Mouse (Mus musculus) brown adipose tissue, adult 24 weeks (tissue): ENCODE measurements around the gene Rbms1. TPM values are rescaled to one million over a fixed set of nuclear protein-coding genes. Genes with fewer than 3 reads are reported as not detected.

Experiments
- H3K27ac ChIP-seq: fragments of 200-500 bp; replicated peaks from 2 replicates; pipeline ENCODE4 v1.5.1; 2012; ENCODE audit warnings: low read depth, mild to moderate bottlenecking, low read length
- H3K4me1 ChIP-seq: fragments of 200-500 bp; 2 replicates; pipeline ENCODE4 v1.6.1; 2012; ENCODE audit warnings: low read length, mixed read lengths; ENCODE audit not compliant: control insufficient read depth, insufficient read depth, insufficient read length
- H3K4me3 ChIP-seq: fragments of 200-500 bp; 2 replicates; pipeline ENCODE4 v1.5.1; 2012; ENCODE audit warnings: low read depth, mild to moderate bottlenecking, low read length, moderate library complexity; ENCODE audit not compliant: insufficient read depth
- polyA plus RNA-seq: library from polyadenylated mRNA; stranded (reverse); fragments of >200 nt; gene quantifications from 2 replicates; pipeline ENCODE4 v1.2.4, GENCODE M21; 2012; ENCODE audit not compliant: missing spikeins, insufficient read depth, insufficient read length

The Rbms1 gene
- polyA plus RNA-seq, 1 experiment: 50.4 TPM

DNA sequence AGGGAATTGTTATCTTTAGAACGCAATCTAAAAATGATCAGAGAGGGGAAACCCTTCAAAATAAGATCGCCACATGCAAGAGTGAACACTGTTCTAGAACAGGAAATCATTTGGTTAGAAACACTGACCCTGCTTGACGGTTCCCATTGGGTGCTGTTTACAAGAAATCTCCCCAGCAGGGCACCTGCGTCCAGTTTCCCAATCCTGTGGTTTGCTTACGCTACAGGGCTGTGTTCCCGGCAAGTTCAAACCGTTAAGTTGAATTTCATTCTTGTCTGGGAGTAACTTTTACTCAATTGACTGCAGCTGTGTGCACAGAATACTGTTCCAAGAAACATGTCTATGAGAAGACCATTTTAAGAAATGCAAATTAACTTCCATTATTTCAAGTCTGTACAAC is 59.5 kb downstream of the Rbms1 start:
- H3K4me3 ChIP-seq: no peak overlapping the region
- peaks cover 24% of the 10 kb centered on the region for H3K4me1 ChIP-seq
- no peak overlapping the region for H3K27ac ChIP-seq

- Histone ChIP-seq H3K4me1 (peaks cover 24% of the 10 kb centered on the region), H3K4me3 (no peak overlapping the region), H3K27ac (peak overlapping the region; percentile 77)
Measured at GRCm38 (mm10) chr2:60902446-60903137, 60.4 kb downstream of the Rbms1 start.

GRCm38 (mm10) chr2:60901511-60901951 is 61.5 kb downstream of the Rbms1 start:
- peak overlapping the region; percentile 39; the same call in 1 of the 2 replicates for H3K4me3 ChIP-seq
- H3K4me1 ChIP-seq: peaks cover 24% of the 10 kb centered on the region
- H3K27ac ChIP-seq: peak overlapping the region; percentile 75

- Histone ChIP-seq H3K4me1 (peaks cover 24% of the 10 kb centered on the region), H3K27ac (peak overlapping the region; percentile 41; the same call in 1 of the 2 replicates), H3K4me3 (no peak overlapping the region)
Measured at GRCm38 (mm10) chr2:60901013-60901412, 62.0 kb downstream of the Rbms1 start.

DNA sequence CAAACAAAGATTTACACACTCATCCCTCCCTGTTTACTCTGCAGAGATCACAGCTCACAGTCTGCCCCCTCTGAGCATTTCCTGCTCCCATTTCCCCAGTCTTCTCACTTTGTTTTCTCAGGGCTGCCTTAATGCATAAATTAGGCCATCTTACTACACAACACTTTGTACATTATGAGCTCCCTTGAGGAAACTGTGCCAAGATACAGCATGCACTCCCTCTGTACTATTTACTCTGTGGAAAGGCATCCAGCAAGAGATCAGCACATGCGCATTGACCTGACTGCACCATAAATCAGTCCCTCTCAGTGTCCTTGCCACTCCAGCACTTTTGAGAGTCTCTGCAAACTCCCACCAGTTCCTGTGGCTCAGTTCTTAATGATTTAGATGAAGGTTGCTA is 70.0 kb downstream of the Rbms1 start:
- no peak overlapping the region for H3K4me3 ChIP-seq
- H3K27ac ChIP-seq: no peak overlapping the region
- H3K4me1 ChIP-seq: peaks cover 3% of the 10 kb centered on the region; the same call in 1 of the 2 replicates

DNA sequence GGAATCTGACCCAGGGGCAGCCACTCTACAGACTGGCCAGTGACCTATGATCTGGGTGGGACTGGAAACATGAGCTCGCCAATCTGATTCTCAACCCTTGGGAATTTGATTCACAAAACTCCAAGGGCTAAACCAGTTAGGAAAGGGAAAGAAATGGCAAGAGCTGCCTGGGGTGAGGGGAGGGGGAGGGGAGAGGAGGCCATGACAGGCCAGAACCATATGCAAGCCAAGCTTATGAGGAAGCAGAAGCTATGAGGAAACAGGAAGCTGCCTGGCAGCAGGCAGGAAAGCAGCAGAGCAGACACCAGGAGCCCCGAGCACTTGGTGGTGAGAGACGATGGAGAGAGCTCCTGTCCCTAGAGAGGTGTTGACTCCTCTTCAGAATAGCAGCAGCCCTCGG is 79.1 kb downstream of the Rbms1 start:
- no peak overlapping the region for H3K4me3 ChIP-seq
- H3K4me1 ChIP-seq: peaks cover 15% of the 10 kb centered on the region
- H3K27ac ChIP-seq: peak overlapping the region; percentile 25

- H3K4me1 ChIP-seq: peaks cover 24% of the 10 kb centered on the region
- H3K27ac ChIP-seq: no peak overlapping the region
- no peak overlapping the region for H3K4me3 ChIP-seq
Measured at GRCm38 (mm10) chr2:60883043-60883365, 80.0 kb downstream of the Rbms1 start.

DNA sequence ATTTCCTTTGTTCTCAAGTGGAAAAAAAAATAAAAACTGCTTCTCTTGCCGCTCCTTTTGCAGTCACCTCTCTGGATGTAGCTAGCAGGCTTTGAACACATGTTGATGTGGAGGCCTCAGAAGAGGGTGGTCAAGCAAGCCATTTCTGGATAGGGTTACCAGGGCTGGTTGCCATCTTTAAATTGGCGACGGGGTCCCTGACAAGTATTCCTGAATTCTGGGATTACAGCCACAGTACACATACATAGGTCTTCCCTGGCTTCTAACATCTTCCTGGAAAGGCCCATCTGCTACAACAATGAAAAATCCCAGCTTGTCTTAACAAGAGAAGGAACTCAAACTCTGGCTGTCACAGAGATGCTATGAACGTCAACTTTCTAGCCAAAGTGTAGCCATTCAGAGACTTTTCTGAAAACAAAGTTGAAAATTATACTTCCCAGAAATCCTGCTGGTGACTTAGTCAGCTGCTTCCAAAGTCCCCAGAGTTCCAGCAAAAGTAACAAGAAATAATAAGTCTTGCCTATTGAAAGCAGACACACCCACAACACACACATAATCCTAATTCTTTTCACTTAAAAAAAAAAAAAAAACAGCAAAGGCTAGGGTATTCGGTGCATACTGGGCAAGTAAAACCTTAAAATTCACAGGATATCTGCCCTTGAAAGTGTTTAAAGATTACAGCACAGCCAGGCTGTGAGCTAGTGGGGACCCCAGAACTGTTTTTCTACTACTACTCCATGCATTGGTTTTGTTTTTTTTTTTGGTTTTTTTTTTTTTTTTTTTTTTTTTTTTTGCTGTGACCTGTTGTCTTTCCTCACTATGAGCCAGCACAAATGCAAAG is 80.6 kb downstream of the Rbms1 start:
- Histone ChIP-seq H3K27ac (peak overlapping the region; percentile 20), H3K4me1 (peaks cover 27% of the 10 kb centered on the region)

DNA sequence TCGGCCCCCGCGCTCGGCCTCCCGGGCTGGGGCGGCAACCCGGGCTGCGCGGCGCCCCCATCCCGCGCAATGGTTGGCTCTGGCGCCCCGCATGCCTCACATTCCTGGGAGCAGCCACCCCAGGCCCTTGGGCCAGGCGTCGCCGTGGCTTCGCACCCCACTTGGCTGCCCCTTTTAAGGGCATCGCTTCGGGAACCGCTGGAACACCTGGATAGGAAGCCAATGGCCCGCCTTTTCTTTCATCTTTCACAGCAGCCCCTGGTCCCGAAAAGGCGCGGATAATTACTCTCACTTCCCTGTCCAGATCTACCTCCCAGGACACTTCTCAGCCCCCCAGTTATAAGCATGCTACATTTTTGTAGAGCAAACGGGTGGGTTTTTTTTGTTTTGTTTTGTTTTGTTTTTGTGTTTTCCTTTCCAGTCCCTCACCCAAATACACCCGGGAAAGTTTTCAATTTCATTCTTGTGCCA is 81.4 kb downstream of the Rbms1 start:
- Histone ChIP-seq H3K4me3 (peak overlapping the region; percentile 99), H3K4me1 (peaks cover 35% of the 10 kb centered on the region), H3K27ac (peak overlapping the region; percentile 94)

More for the DNA sequence above, 80.6 kb downstream of the Rbms1 start:
- H3K4me3 ChIP-seq: no peak overlapping the region

- peaks cover 40% of the 10 kb centered on the region for H3K4me1 ChIP-seq
Measured at GRCm38 (mm10) chr2:60880789-60881570, 82.0 kb downstream of the Rbms1 start.

GRCm38 (mm10) chr2:60879966-60880788 is 82.8 kb downstream of the Rbms1 start:
- peaks cover 42% of the 10 kb centered on the region for H3K4me1 ChIP-seq
- H3K4me3 ChIP-seq: peak overlapping the region; percentile 99
- H3K27ac ChIP-seq: peak overlapping the region; percentile 98

More at GRCm38 (mm10) chr2:60880789-60881570, 82.0 kb downstream of the Rbms1 start:
- peak overlapping the region; percentile 98 for H3K27ac ChIP-seq
- peak overlapping the region; percentile 99 for H3K4me3 ChIP-seq

DNA sequence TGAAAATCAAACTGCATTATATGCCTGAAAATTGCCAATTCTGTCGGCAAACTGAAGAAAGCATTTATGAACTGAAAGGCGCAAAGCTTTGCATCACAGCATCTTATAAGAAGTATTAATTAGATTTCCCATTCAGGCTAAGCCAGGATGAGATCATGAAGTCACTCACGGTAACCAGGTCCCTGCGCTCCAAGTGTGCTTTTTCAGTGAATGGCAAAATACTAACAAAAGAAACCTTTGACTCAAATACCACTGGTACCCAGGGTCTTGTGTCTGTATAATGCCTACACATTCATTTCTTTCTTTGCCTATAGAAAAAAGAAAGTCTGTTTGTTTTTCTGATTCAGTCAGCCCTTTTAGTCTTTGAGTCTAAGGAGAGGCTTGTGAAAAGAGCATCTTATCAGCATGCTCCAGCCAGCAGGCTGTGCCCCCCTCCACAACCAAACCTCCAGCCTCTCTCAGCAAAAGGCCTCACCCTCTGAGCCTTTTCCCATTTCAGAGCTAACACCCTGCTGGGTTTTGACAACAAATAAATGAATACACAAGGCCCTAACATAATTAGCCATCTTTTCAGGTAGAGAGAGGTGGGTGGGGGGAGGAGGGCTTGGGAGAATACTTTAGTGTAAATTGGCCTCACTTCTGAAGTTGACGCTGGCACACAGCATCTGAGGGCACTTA is 83.7 kb downstream of the Rbms1 start:
- peak overlapping the region; percentile 99 for H3K4me3 ChIP-seq
- peaks cover 45% of the 10 kb centered on the region for H3K4me1 ChIP-seq
- peak overlapping the region; percentile 79 for H3K27ac ChIP-seq

GRCm38 (mm10) chr2:60877543-60878386 is 85.2 kb downstream of the Rbms1 start:
- Histone ChIP-seq H3K27ac (peak overlapping the region; percentile 71), H3K4me3 (0 out of 2 replicates have a peak overlapping the region, but pooled peaks have one; percentile 1), H3K4me1 (peaks cover 46% of the 10 kb centered on the region)
